Mouse (Mus musculus) left cerebral cortex, postnatal 10 days (tissue): ENCODE results near the gene Unc93a. TPM values are rescaled to one million over a fixed set of nuclear protein-coding genes. Genes with fewer than 3 reads are reported as not detected.
A peak's percentile ranks its signal among the peaks of the same experiment; 100 is the strongest.
"Not testable (repeated sequence)": the region's sequence is repeated elsewhere in the genome, so short reads cannot be mapped to it uniquely, and the experiment has no call there.

Source experiments
- DNase-seq, 2 experiments: peaks; one replicate each; pipeline ENCODE4 v3.0.0; 2021 to 2022; ENCODE audit warnings: low spot score in 2 of 2, mixed read lengths in 1 of 2; ENCODE audit errors: extremely low spot score in 1 of 2
- intact Hi-C: fragments of 180-260 bp; cut with DNase I; formaldehyde crosslinking; loops from one replicate; pipeline ENCODE4 v1.15.1; 2025
- total RNA-seq, 2 experiments: library from RNA; stranded (reverse); gene quantifications; 2 replicates each; pipeline ENCODE4 v1.2.3; 2021

The Unc93a gene
- total RNA-seq: under 1 TPM in 1 of 2 experiments, not detected in 1; 0.32 TPM

DNA sequence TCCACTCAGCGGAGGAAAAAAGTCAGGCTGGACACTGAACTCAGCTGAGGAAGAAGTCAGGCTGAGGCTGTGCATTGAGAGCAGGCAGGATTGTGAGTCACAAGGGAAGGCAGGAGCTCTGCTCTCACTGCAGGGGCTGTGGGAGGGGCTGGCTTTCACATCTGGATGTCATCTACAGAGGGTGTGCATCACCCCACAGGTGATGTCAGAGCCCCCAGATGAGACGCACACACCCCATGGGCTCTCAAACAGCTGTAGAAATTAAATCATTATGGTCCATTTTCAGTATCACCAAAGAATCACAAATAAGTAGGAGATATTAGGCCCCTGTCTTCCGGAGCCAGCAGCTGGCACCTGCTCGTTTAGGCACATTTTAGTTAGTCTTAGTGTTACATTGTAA lies at the start of gene Unc93a:
Gene Unc93a, minus strand, starts transcription at position 101 of the 400 bp plus-strand sequence.
- DNase-seq, intact Hi-C loops: not testable (repeated sequence)

- DNase-seq, intact Hi-C loops: not testable (repeated sequence)
These were observed 48.9 kb upstream of the Unc93a start for GRCm38 (mm10) chr17:13180491-13180890.

DNA sequence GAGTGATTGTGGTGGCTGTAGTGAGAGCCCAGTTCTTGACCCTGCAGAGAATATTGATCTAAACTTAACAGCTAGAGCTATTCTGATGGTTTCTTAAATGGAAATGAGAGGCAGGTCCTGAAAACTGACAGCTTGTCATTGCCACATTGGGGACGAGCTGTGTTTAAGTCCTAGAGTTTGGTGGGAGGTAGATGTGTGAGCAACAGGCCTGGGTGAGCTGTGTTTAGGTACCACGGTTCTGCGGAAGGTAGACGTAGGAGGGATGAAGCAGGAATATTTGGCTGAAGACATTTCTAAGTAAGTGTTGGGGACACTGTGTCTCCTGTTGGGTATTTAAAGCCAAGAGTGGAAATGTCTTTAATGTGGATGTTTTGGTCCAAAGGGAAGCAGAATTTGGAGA lies 47.4 kb upstream of the Unc93a start:
- intact Hi-C loops, DNase-seq: not testable (repeated sequence)

- DNase-seq, intact Hi-C loops: not testable (repeated sequence)
These were observed 46.2 kb upstream of the Unc93a start for GRCm38 (mm10) chr17:13177796-13178195.

DNA sequence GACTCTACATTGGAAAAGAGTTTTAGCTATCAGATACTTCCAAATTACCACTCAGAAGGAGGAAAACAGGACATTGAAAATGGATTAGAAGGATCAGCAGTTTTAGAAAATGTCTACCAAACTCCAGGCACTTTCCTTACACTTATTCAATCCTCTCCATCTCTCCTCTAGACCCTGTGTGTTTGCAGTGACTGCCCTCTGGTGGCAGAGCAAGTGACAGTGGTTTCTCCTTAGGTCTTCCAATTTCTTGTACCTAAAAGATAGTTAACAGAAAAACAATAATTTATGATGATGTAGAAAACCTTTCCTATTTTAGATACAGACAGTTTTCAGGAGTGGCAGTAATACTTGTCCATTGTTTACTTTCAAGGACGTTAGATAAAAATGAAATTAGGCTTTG lies 44.0 kb upstream of the Unc93a start:
- intact Hi-C loops, DNase-seq: not testable (repeated sequence)

- intact Hi-C loops: not testable (repeated sequence)
These were observed 42.4 kb upstream of the Unc93a start for GRCm38 (mm10) chr17:13174029-13174428.

DNA sequence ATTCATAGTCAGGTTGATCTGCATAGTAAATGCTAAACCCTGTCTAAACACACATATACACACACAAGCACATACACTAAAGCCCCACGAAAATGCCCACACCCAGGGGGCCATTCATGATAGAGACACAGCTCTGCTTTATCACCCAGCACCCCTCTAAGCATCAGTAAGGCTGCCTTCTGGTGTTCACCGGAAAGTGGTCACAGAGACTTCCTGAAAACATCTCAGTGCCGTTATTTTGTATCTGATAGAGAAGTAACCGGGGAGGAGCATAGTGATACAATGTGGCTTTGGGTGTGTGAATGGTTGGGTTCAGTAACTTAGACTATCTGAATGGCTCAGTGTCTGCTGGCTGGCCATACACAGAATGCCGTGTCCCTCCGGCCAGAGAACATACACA lies 42.0 kb upstream of the Unc93a start:
- intact Hi-C loops: not testable (repeated sequence)

More at GRCm38 (mm10) chr17:13174029-13174428, 42.4 kb upstream of the Unc93a start:
- DNase-seq: not testable (repeated sequence)

GRCm38 (mm10) chr17:13146128-13146527 lies 14.5 kb upstream of the Unc93a start:
- intact Hi-C loops, DNase-seq: not testable (repeated sequence)

More for the DNA sequence above, 42.0 kb upstream of the Unc93a start:
- not testable (repeated sequence) for DNase-seq

DNA sequence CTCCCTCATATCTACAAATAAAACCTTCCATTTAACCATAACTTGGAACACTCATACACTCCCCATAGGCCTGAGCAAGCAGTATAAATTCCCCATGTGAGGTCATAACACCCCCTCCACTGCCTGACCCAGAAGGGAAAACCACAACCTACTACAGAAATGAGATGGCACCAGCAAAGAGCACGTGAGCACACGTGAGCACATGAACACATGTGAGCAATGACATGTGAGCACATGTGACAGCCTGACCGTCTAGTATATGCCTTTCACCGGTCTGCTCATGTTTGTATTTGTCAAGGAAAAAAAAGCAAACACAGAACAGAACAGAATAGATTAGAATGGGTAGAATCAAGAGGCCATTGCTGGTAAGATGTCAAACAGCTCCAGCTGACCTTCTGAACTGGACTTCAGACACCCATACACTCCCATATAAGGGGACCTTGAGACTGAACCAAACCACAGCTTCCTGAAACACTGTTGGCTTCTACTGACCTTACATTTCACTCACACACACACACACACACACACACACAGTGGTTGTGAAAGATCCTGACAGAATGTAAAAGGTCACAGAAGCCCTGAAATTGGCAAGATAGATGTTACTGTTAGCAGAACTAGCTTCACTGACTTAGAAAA lies 13.1 kb upstream of the Unc93a start:
- intact Hi-C loops, DNase-seq: not testable (repeated sequence)

GRCm38 (mm10) chr17:13142665-13143064 lies 11.1 kb upstream of the Unc93a start:
- intact Hi-C loops, DNase-seq: not testable (repeated sequence)

DNA sequence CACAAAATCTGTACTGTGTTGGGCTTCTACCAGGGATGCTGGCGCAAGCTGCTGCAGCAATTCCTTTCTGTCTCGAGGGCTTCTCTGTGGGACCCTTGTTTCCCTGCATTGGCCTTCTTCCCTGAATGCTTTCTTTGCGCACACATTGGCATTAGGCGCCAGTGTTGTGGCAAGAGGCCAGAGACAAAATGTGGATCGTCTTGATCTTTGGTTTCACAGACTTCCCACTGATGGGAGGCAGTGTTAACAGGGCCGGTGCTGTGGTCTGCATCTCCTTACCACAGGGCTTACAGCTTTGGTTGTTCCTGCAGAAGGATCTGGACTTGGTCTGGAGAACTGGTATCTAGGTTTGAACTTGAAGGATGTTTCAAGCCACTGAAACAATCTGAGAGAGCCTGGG lies 3.7 kb upstream of the Unc93a start:
- peak; percentile 34 to 35 for DNase-seq
- intact Hi-C loops: not testable (repeated sequence)

DNA sequence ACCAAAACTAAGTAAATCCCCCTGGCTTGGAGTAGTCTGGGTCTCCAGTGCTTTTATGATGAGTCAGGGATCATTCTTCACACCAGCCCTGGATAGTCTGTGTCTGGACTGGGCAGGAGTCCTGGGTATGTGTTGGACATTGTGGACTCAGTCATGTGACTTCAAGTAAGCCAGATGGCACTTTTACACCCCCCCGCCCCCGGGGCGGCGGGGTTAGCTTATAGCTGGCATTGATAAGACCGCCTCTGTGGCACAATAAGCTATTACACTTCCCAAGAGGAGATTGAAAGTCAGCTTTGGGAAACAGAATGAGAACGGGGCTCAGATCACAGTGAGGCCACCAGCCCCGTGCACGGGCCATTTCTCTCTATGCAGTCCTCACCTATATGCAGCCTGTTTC lies 742 bp upstream of the Unc93a start:
- DNase-seq: not testable (repeated sequence)

GRCm38 (mm10) chr17:13129737-13130465 lies 1.7 kb downstream of the Unc93a start:
- intact Hi-C loops, DNase-seq: not testable (repeated sequence)

More for the DNA sequence above, 742 bp upstream of the Unc93a start:
- intact Hi-C loops: not testable (repeated sequence)

DNA sequence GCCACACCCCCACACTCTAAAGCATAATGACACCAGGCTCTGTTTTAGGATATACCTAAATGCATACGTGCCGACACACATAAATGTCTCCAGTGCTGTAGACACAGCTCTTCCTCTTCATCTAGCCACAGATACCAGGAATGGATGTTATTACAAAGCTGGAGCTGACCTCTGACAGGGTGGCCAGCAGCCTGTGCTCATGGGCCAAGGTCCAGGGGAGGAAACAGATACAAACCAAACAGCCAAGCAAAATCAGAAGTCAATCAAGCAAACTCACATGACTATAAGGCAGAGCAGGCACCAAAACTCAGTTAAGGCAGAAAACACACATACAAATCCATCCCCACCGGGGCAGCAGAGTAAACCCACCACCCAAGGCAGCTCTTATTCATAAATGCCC lies 2.3 kb downstream of the Unc93a start:
- intact Hi-C loops: not testable (repeated sequence)

GRCm38 (mm10) chr17:13124241-13124640 lies 7.4 kb downstream of the Unc93a start:
- intact Hi-C loops, DNase-seq: not testable (repeated sequence)

More for the DNA sequence above, 2.3 kb downstream of the Unc93a start:
- DNase-seq: not testable (repeated sequence)

DNA sequence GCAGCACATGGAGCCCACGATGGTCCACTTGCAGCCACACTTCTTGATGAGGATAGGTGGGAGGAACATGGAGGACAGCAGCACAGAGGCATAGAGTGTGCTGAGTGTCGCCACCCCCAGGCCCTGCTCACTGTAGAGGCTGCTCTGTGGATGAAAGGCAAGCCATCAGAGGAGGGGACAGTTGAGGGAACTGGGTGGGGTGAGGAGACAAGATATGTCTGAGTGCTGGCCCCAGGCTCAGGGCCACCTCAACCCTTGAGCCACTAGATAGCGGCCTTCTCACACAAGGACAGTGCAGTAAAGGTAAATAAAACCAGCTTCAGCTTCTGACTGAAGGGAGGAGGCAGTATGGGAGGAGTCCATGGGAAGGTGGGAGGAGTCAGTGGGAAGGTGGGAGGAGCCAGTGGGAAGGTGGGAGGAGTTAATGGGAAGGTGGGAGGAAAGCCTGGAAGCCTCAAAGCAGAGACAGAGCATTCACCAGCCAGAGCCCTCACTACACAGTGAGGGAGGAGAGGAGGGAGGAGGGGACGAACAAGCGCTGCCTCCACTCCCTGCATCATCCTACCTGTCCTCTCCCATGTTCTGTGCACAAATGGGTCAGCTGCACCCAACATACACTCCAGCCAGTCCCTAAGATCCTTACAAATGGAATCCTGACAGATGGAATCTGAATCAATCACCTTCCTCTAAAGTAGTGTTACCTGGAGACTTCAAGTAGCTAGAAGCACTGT lies 8.1 kb downstream of the Unc93a start:
- DNase-seq, intact Hi-C loops: not testable (repeated sequence)

- intact Hi-C loops, DNase-seq: not testable (repeated sequence)
These were observed 18.9 kb downstream of the Unc93a start for GRCm38 (mm10) chr17:13112504-13113291.

- peak; percentile 56 to 58 for DNase-seq
- intact Hi-C loops: not testable (repeated sequence)
These were observed 25.0 kb downstream of the Unc93a start for GRCm38 (mm10) chr17:13106563-13106962.
